Mouse (Mus musculus) E14TG2a.4 (cell line): Measurements from ENCODE around the gene Auh.

Experiments used
- CTCF ChIP-seq: conservative IDR thresholded peaks from 2 replicates; pipeline ENCODE4 v1.5.1; 2014; ENCODE audit warnings: low read length
- POU5F1 ChIP-seq: IDR thresholded peaks from 2 replicates; pipeline ENCODE4 v1.6.1; 2014; ENCODE audit warnings: low read length, borderline replicate concordance

- TF ChIP-seq CTCF (no peak), POU5F1 (no peak)
Observed at GRCm38 (mm10) chr13:52914591-52915110, 14.8 kb downstream of the Auh start.
